Mouse (Mus musculus): ENCODE results near the gene Efcab11.

- TF ChIP-seq EP300 (optimal IDR thresholded peaks at IDR 0.05) (no peak), CTCF (IDR thresholded peaks at IDR 0.05; ENCODE audit: low read depth) (no peak)
These were observed 160.4 kb downstream of the Efcab11 start for GRCm38 (mm10) chr12:99723791-99724190.
